Mouse (Mus musculus): ENCODE data around the gene Npepps. TPM values are rescaled to one million over a fixed set of nuclear protein-coding genes. Genes with fewer than 3 reads are reported as not detected.

Npepps gene
- polyA plus RNA-seq, 1 experiment from 2014 or later: 31.3 TPM

DNA sequence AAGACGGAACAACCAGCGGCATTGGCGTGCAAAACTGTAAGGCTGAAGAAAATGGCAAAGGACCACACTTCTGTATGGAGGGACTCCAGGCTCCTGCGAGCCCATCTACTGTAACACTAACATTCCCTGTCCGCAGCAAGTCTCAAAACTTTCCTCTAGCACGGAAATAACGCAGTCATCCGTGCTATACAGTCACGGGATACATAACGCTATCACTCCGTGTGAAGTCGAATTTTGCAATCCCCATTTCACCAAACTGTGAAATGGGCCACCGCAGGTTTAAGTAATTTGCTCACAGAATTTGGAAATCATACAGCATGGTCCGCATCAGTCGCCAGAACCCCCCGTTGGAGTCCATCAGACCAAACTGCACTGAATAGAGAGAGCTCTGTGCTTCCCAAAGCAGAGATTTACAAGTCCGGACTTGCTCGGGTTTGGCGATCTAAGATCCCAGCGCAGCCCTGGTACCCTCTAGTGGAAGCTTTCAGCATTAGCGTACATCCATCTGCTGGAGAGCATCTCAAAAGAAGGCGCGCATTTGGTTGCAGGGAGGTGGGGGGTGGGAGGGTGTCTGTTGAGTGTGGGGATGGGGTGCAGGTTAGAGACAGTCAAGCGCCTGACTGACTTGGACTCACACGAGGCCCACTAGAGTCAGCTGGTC lies 29.6 kb upstream of the Npepps start:
- Histone ChIP-seq H3K9ac (peak overlapping the region; percentile 42; the same call in 1 of the 2 replicates), H3K36me3 (no peaks in the 10 kb centered on the region), H3K9me3 (replicated peaks) (no peaks in the 10 kb centered on the region), H3K27ac (no peak overlapping the region), H3K4me1 (peaks cover 33% of the 10 kb centered on the region), H3K4me2 (peak overlapping the region; percentile 65), H3K4me3 (peak overlapping the region; percentile 42), H3K27me3 (replicated peaks) (peaks cover 35% of the 10 kb centered on the region)
- ATAC-seq: peak; percentile 40; the same call in 1 of the 2 replicates
- under 1% methylated on average over 25 of the region's 25 CpGs for WGBS (ENCODE audit: insufficient replicate concordance)

DNA sequence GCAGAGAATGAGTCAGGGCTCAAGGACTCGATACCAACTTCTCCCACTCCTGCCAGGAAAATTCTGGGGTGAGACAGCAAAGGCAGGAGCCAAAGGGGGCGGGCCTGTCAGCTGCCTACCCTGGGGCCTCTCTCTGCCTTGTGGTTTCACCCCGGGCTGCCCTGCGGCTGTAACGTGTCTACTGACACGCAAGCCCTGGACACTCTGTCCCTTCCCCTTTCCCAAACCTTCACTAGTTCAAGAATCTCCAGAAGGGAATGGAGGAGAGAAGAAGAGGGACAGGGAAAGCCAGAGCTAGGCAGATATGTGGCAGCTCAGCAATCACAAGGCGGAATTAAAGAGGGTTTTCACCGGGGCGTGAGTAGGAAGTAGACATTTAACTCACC lies 29.0 kb upstream of the Npepps start:
- no peaks in the 10 kb centered on the region for H3K9me3 ChIP-seq (replicated peaks)
- H3K4me1 ChIP-seq: peaks cover 28% of the 10 kb centered on the region
- H3K36me3 ChIP-seq: no peaks in the 10 kb centered on the region
- H3K27me3 ChIP-seq (replicated peaks): peaks cover 35% of the 10 kb centered on the region
- peak overlapping the region; percentile 42; the same call in 1 of the 2 replicates for H3K9ac ChIP-seq
- ATAC-seq: no peak
- no peak overlapping the region for H3K27ac ChIP-seq
- WGBS (ENCODE audit: insufficient replicate concordance): under 1% methylated on average over 9 of the region's 9 CpGs
- H3K4me2 ChIP-seq: peak overlapping the region; percentile 65
- H3K4me3 ChIP-seq: peak overlapping the region; percentile 42

DNA sequence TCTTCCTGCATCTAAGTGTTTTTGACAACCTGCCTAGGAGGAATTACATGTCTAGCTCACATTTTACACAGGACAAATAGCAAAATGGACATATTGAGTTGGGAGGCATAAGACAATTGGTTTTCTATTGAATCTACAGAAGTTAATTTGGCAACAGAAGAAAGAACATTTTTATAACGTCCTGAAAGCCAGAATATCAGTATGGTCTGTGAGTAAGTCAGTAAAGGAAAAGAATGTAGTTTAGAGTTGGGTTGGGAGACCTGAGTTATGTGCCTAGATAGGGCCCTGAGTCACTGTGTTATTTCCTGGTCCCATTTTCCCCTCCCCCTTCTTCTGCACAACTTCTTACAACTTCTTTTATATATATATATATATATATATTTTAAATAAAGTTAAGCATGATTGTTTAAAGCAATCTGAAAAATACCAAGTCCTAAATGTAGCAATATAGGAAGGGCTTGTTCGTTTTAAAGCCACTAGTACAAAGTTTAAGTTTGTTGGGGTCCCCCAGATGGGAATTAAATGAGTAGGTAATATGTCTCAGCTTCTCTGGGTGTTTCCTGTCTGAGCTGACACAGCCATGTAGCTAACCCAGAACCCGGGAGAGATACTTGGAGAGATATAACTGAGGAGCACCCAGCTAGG lies 28.5 kb upstream of the Npepps start:
- no peaks in the 10 kb centered on the region for H3K9me3 ChIP-seq (replicated peaks)
- H3K27me3 ChIP-seq (replicated peaks): peaks cover 35% of the 10 kb centered on the region
- H3K27ac ChIP-seq: no peak overlapping the region
- no peaks in the 10 kb centered on the region for H3K36me3 ChIP-seq
- H3K4me3 ChIP-seq: peak overlapping the region; percentile 42
- no peak for ATAC-seq
- H3K4me1 ChIP-seq: peaks cover 28% of the 10 kb centered on the region
- WGBS (ENCODE audit: insufficient replicate concordance): 24% methylated on average over 3 of the region's 3 CpGs
- H3K9ac ChIP-seq: no peak overlapping the region
- peak overlapping the region; percentile 65 for H3K4me2 ChIP-seq

DNA sequence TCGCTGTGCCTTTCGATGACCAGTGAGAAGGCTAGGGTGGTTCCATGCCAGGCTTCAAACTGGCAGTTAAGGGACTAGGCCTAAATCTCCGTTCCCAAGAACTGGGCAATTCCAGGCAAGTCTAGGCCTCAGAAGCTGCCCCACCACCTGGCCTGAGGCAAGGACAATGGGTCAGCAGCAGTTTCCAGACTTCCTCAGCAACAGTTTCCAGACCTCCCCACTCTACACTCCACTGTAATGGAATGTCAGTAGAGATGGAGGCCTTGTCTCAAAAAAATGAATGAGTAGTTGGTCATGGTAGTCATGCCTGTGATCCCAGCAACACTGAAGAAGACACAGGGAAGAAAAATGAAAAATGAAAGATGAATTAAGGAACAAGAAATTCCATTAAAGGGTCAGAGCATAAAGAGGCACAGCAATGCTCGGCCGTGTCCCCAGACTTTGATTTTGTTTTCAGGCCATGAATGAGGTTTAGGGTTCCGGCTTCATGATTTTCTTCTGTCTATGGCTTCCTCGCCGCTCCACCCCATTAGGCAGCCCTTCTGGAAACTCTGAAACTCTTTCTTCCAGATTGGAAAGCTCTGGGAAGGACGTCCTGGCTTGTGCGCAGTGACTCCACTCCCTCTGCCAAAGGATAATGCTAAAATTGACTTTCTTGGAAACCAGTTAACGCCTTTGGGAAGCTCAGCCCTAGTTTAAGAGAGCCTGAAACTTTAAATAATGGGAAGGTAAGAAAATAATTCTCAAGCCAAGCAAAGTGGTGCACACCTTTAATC lies 27.0 kb upstream of the Npepps start:
- 81% methylated on average over 11 of the region's 11 CpGs for WGBS (ENCODE audit: insufficient replicate concordance)
- Histone ChIP-seq H3K36me3 (no peaks in the 10 kb centered on the region), H3K27me3 (replicated peaks) (peaks cover 33% of the 10 kb centered on the region), H3K27ac (no peak overlapping the region), H3K4me2 (no peak overlapping the region), H3K4me1 (peaks cover 28% of the 10 kb centered on the region), H3K4me3 (no peak overlapping the region), H3K9ac (no peak overlapping the region), H3K9me3 (replicated peaks) (no peaks in the 10 kb centered on the region)
- ATAC-seq: no peak

DNA sequence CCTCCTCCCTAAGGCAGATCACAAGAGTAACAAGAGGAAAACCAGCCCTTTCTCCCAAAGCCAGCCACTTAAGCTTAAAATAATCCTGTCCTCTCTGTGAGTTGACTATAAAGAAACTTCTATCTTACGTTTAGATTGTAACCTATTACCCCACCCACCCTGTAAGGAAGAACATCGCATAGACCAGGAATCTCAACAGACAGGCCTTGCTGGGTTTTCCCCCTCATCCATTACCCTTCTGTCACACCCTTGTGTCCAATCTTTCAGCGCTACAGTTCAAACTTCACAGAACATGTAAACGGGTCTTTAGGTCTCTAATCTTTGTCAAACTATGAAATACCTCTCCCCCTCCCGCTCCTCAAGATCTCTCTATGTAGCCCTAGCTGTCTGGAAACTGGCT lies 24.2 kb upstream of the Npepps start:
- no peak overlapping the region for H3K4me2 ChIP-seq
- no peak overlapping the region for H3K9ac ChIP-seq
- H3K4me3 ChIP-seq: no peak overlapping the region
- no peak for ATAC-seq
- 66% methylated on average over 5 of the region's 5 CpGs for WGBS (ENCODE audit: insufficient replicate concordance)
- no peaks in the 10 kb centered on the region for H3K9me3 ChIP-seq (replicated peaks)
- no peak overlapping the region for H3K27ac ChIP-seq
- no peaks in the 10 kb centered on the region for H3K36me3 ChIP-seq
- H3K4me1 ChIP-seq: peaks cover 9% of the 10 kb centered on the region
- H3K27me3 ChIP-seq (replicated peaks): peaks cover 5% of the 10 kb centered on the region

DNA sequence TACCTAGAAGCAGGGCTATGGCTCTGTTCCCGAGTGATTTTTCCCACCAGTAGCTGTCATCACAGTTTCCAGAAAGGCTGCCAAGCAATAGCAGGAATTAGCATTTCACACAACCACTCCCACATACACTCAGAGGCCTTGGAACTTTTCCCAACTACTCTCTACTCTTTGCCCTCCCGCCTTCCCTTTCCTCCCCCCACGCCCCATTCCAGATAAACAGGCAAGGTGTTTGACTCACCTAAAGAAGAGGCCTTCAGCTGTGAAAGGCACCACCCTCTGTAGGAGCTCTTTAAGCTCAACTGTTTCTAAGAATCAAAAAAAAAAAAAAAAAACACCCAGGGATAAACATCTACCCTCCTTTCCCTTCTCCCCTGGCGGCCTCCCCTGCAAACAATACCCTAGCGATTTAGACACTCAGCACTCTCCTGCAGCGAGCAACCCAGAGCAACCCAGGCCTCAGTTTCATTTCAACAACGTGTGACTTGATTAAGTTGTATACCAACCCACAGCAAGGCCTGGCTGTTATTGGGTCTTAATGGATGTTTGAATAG lies 21.9 kb upstream of the Npepps start:
- no peaks in the 10 kb centered on the region for H3K9me3 ChIP-seq (replicated peaks)
- H3K4me1 ChIP-seq: no peaks in the 10 kb centered on the region
- ATAC-seq: no peak
- no peak overlapping the region for H3K4me3 ChIP-seq
- no peak overlapping the region for H3K27ac ChIP-seq
- no peak overlapping the region for H3K4me2 ChIP-seq
- H3K9ac ChIP-seq: no peak overlapping the region
- no peaks in the 10 kb centered on the region; the same call in 1 of the 2 replicates for H3K27me3 ChIP-seq (replicated peaks)
- no peaks in the 10 kb centered on the region for H3K36me3 ChIP-seq
- 49% methylated on average over 7 of the region's 7 CpGs for WGBS (ENCODE audit: insufficient replicate concordance)

DNA sequence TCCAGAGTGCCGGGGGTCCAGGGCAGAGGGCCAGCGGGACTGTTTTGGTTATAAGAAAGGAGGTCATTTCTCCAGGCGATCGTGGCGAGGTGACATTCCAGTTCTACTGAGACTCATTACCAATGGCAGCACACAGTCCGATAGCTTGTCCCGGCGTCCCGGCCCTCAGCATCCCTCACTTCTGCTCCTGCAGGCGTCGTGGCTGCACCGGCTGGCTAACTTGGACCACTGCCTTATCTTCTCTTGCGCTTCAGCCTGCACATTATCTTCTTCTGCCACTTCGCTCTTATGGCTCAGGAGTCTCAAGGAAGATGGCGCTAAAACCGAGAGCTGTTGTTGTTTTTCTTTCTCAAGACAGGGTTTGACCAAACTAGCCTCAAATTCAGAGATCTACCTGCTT lies 21.0 kb upstream of the Npepps start:
- Histone ChIP-seq H3K36me3 (no peaks in the 10 kb centered on the region), H3K27me3 (replicated peaks) (no peaks in the 10 kb centered on the region; the same call in 1 of the 2 replicates), H3K9me3 (replicated peaks) (no peaks in the 10 kb centered on the region), H3K4me3 (no peak overlapping the region), H3K4me2 (no peak overlapping the region), H3K27ac (no peak overlapping the region), H3K4me1 (no peaks in the 10 kb centered on the region), H3K9ac (no peak overlapping the region)
- 67% methylated on average over 16 of the region's 16 CpGs for WGBS (ENCODE audit: insufficient replicate concordance)
- ATAC-seq: no peak

DNA sequence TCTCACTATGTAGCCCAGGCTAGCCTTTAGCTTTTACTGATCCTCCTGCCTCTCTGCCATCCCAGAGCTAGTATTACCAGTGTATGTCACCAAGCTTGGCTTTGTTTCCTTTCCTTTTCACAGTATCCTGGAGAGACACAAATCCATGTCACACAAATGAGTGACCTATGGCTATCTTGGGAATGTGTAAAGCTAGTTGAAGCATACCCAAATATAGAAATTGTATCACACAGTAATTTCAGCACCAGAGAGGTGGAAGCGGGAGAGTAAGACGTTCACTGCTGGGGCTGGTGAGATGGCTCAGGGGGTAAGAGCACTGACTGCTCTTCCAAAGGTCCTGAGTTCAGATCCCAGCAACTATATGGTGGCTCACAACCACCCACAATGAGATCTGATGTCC lies 19.5 kb upstream of the Npepps start:
- Histone ChIP-seq H3K36me3 (no peaks in the 10 kb centered on the region), H3K27me3 (replicated peaks) (no peaks in the 10 kb centered on the region; the same call in 1 of the 2 replicates), H3K9ac (no peak overlapping the region), H3K9me3 (replicated peaks) (no peaks in the 10 kb centered on the region), H3K4me2 (no peak overlapping the region), H3K4me3 (no peak overlapping the region), H3K27ac (no peak overlapping the region), H3K4me1 (peaks cover 7% of the 10 kb centered on the region)
- no peak for ATAC-seq
- 81% methylated on average over 2 of the region's 2 CpGs for WGBS (ENCODE audit: insufficient replicate concordance)

DNA sequence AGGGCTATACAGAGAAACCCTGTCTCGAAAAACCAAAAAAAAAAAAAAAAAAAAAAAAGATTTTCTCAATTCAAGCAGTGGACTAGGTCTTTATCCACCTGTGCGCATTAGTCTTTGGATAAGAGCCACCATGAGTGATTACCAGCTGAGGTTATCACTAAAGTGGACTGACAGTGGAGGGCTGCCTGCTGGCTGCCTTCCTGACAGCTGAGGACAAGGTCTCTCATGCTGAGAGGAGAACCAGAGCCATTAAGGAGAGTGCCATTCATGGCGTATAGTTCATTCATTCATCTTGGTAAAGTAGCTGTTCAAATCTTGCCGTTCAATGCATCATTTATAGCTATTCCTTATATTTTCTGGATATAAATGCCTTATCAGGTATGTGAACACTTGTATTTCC lies 16.1 kb upstream of the Npepps start:
- Histone ChIP-seq H3K27me3 (replicated peaks) (no peaks in the 10 kb centered on the region; the same call in 1 of the 2 replicates), H3K4me2 (no peak overlapping the region), H3K9me3 (replicated peaks) (no peaks in the 10 kb centered on the region), H3K36me3 (no peaks in the 10 kb centered on the region), H3K27ac (no peak overlapping the region), H3K4me1 (peaks cover 8% of the 10 kb centered on the region), H3K9ac (no peak overlapping the region), H3K4me3 (no peak overlapping the region)
- WGBS (ENCODE audit: insufficient replicate concordance): 74% methylated on average over 3 of the region's 4 CpGs
- no peak for ATAC-seq

DNA sequence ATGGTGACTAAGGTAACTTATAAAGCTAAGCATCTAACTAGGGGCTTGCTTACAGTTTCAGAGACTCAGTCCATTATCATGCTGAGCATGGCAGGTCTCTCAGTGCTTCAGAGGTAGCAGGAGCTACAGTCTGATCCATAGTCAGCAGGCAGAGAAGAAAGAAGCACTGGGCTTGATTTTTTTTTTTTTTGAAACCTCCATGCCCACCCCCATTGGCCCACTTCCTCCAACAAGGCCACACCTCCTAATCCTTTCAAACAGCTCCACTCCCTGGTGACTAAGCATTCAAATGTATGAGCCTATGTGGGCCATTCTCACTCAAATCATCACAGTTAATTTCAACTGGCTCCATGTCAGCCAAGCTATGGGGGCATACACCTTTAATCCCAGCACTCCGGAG lies 12.3 kb upstream of the Npepps start:
- Histone ChIP-seq H3K4me2 (no peak overlapping the region), H3K4me1 (peaks cover 8% of the 10 kb centered on the region), H3K9ac (no peak overlapping the region), H3K9me3 (replicated peaks) (no peaks in the 10 kb centered on the region), H3K27ac (no peak overlapping the region), H3K4me3 (no peak overlapping the region), H3K27me3 (replicated peaks) (no peaks in the 10 kb centered on the region; the same call in 1 of the 2 replicates), H3K36me3 (no peaks in the 10 kb centered on the region)
- no peak for ATAC-seq
- WGBS (ENCODE audit: insufficient replicate concordance): 78% methylated on average over 1 of the region's 1 CpGs

DNA sequence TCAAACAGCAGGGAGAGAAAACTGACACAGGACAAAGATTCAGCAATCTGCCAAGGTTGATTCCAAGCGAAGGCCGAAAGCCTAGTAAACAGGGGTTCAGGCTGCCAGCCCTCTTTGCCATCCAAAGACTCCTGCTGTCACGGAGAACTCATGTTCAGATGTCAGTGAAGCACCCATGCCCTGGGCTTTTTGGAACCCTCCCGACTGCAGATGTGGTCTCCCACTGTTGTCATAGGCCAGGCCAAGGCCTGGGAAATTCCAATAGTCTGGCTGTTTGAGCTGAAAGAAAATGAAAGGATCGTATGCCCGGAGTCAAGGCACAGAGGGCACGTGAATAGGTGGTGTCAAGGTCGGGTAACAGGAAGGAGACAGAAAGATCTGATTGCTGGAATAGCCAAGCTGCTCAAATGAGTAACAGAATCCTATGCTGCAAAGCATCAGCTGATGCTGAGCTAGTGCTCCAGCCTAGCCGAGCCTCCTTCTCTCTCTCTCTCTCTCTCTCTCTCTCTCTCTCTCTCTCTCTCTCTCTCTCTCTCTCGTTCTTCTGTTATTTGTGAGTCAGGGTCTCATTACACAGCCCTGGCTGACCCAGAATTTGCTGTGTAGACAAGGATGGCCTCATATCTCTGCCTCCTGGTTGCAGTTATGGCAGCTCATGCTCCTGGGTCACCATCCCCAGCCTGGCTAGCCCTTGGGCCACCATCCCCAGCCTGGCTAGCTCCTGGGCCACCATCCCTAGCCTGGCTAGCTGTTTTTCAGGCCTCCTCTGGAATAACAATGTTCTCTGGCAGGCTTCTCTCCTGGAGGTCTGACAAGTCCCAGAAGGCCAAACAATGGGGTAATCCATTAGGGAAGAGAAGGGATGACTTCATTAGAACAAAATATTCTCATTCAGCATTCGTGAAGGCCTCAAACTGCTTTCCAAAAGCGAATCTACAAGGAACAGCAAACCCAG lies 9.1 kb upstream of the Npepps start:
- ATAC-seq: no peak
- WGBS (ENCODE audit: insufficient replicate concordance): 60% methylated on average over 12 of the region's 12 CpGs

More for the DNA sequence above, 9.1 kb upstream of the Npepps start:
- Histone ChIP-seq H3K9me3 (replicated peaks) (no peaks in the 10 kb centered on the region), H3K9ac (no peak overlapping the region), H3K4me3 (no peak overlapping the region), H3K27ac (no peak overlapping the region), H3K27me3 (replicated peaks) (no peaks in the 10 kb centered on the region), H3K4me2 (no peak overlapping the region), H3K36me3 (no peaks in the 10 kb centered on the region), H3K4me1 (no peaks in the 10 kb centered on the region)

Data from liver, embryonic 12.5 days (tissue).